Mouse (Mus musculus) kidney, adult 18-20 months (tissue): ENCODE results near the gene Hoxa13.
A peak's percentile ranks its signal among the peaks of the same experiment; 100 is the strongest.

Experiments used
- DNase-seq: peaks from one replicate; pipeline ENCODE4 v3.0.0; 2021

The Hoxa13 gene

DNA sequence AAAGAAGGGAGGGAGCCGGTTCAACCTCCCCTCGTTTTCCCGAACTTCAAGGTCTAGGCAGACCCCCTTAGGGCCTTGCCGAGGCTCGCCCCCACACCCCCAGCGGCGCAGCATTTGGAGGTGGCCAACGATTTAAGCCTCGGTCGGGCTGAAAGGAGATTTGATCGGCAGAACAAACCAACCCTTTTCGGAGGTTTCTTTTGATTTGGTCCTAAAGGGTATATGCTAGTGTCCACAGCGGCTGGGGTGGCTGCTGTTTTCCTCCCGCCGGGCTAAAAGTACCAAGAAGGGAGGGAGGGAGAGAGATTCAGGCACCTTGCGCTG is 11.3 kb downstream of the Hoxa13 start:
- DNase-seq: no peak

DNA sequence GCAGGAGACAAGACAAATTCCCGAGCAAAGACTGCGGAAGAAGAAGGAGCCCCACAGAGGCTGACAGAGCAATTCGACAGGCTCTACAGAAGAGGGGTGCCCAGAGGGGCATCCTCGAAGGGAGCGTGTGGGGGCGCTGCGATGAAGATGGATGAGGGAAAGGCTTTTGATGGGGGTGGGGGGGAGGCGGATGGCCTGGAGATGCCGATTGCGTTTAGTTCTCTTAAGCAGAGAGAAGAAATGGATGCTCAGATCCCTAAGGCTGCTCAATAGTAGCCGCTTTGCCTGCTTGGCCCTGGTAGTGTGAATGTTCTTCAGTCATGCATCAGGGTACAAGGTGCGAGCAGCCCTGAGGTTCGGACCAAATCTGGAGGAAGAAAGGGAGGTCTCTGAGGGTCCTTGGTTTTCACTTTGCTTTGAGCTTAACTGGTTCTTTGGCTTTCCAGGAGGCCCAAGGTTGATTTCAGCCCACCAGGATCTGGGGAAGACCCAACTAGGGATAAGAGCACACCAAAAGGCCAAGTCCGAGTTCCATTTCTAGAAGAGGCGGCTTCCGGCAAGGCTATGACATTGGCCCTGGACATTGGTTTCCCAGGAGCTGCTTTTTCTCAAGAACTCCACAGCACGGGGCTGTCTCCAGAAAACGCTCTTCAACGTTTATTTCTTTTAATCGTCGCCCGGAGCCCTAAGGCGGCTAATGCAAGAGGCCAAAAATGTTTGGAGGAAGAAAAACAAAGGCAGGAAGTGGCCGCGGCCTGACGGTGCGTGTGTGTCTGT is 11.9 kb downstream of the Hoxa13 start:
- peak; percentile 6 for DNase-seq

GRCm38 (mm10) chr6:52247766-52248637 is 12.7 kb downstream of the Hoxa13 start:
- DNase-seq: peak; percentile 8

DNA sequence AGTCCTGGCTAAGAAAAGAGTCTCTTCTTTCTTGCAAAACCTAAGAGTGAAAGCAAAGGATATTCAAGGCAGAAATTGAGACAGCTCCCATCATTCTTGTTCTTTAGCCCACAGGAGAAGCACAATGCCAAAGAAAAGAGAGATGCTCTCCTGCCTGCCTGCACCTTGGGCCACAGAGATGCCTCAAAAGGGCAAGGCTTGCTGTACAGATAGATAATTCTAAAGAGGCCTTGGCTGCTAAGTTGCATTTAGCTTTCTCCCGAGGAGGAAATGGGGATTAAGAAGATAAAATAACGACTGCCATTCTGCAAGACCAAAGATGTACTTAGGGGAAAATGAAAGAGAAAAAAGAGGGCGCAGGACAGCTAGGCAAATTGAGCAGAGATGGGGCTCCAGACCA is 13.8 kb downstream of the Hoxa13 start:
- no peak for DNase-seq

- DNase-seq: peak; percentile 54
Measured at GRCm38 (mm10) chr6:52246403-52246803, 14.3 kb downstream of the Hoxa13 start.

DNA sequence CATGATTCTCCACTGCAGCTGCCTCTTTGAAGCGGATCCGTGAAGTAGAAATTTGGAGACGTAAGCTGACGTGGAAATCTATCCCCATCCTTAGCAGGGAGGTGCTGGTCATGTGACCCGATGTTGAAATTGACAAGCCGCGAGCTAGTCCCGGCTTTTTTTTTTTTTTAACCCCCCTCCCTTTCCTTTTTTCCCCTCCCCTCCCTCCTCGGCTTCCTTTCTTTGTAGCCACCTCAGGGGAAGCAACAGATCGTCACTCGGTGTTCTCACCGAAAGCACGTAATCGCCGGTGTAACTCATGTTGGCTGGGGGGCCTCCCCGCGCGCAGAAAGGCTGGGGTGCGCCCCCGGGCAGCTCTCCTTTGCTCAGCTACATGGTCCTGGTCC is 14.9 kb downstream of the Hoxa13 start, which contains the start of gene Hoxa11:
Gene Hoxa11 (minus strand): TSS at position 54 of the 386 bp plus-strand sequence.
- DNase-seq: no peak

DNA sequence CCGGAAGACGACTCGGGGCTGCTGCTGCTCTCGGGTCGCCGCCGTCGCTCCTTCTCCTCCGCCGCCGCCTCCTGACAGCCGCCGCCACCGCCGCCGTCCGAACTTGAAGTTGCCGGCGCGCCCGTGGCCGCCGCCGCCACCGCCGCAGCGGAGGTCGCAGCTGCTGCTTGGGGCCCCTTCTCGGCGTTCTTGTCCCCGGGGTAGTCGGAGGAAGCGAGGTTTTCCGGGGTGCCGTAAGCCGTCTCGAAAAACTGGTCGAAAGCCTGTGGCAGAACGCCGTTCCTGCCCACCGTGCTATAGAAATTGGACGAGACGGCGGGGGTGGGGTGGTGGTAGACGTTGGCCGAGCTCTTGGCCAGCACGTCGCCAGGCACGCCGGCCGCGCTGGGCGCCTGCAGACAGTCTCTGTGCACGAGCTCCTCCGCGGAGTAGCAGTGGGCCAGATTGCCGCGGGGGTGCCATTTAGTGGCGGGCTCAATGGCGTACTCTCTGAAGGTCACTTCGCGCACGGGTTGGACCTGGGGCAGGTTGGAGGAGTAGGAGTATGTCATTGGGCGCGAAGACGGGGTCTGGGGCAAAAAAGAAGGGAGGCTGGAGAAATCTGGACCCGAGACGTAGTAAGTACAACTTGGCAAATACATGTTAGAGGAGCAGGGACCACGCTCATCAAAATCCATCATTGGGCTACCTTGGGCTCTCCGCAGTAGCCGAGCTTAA is 15.5 kb downstream of the Hoxa13 start:
- peak; percentile 56 for DNase-seq

- peak; percentile 18 for DNase-seq
Measured at GRCm38 (mm10) chr6:52244471-52245039, 16.1 kb downstream of the Hoxa13 start.

- peak; percentile 22 for DNase-seq
Measured at GRCm38 (mm10) chr6:52243681-52244121, 17.0 kb downstream of the Hoxa13 start.

DNA sequence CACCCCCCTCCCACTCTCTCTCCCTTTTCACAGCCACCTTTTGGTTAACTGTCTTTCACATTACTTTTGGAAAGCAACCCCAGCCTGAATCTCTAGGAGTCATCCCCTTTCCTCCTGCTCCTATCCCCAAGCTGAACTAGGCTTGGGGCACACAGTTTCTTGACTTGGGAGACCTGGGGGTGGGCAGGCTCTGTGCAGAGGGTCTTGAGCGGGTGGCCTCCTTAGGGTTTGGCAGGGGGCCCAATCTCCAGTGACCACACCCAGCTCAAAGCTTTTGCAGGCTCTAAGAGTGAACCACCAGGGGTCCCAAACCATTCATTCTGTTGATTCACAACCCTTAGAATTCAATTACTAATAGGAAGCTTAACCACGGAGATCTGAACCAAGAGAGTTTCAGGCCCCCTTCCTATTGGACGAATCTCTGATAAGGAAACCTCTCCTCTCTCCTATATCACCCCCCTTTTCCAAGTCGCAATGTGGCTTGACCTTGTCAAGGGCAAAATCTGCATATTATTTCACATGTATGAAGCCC is 17.8 kb downstream of the Hoxa13 start:
- peak; percentile 5 for DNase-seq

- no peak for DNase-seq
Measured at GRCm38 (mm10) chr6:52241001-52241621, 19.6 kb downstream of the Hoxa13 start.

DNA sequence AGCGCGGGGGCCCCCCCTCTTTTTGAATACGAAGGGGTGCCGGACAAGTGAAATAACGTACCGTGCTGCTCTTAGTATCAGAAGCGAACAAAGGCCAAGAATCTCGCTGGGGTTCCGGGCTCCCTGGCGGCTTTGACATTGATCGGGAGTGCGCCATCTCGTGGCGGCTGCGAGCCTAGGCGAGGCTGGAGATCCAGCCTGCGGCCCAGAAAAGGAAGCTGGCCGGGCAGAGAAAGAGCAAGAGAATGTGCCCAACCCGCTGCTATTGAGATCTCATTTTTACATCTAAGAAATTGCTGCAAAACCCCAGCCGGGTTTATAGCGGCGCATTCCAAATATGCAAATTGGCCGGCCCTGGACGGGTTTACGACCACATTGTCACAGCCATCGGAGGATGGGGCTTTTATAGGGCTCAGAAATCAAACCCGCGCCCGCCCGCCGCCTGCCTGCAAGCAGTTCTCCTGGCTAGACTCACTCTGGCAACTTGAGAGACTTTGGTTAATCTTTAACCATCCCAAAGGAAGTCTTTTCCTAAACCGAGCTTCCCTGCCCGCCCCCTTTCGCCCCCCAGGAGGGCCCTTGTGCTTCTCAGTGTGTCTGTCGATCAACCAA is 20.2 kb downstream of the Hoxa13 start, which contains the start of gene Hoxa10:
Gene Hoxa10 (minus strand): TSS at position 466 of the 612 bp plus-strand sequence.
- peak; percentile 93 for DNase-seq

- peak; percentile 65 for DNase-seq
Measured at GRCm38 (mm10) chr6:52239625-52240388, 20.9 kb downstream of the Hoxa13 start.

DNA sequence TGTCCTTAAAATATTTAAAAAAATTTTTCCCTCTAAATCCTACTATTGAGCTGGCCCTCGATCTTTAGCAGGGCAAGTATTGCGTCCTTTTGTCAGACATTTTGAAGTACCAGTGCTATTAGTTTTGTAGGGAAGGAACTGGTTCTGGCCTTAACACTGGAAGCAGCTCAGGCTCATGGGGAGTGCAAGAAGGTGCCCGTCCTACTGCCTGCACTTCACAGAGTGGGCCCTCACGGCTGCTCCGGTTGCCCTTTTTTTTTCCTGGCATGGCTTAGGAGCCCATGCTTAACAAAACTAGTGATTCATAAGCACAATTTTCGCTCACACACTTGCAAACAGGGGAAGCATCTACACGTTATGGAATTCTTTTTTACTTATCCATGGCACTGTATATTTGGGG is 21.7 kb downstream of the Hoxa13 start:
- peak; percentile 48 for DNase-seq

DNA sequence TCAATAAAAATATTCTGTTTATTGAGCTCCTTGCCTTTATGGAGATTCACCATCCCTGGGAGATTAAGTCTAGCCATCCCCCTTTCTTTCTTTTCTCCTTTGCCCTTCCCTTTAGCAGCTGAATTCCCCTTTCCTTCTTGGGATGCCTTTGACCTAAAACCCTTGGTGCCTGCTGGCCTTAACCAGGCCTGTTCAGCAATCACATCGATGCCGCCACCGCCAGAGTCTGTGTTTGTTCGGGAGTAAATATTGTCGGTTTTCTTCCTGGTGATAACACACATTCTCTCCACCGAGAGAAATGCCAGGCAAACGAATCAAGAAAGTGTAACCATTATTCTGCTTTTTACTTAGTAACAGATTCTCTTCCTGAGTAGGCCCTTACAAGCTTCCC is 22.5 kb downstream of the Hoxa13 start:
- DNase-seq: peak; percentile 42

DNA sequence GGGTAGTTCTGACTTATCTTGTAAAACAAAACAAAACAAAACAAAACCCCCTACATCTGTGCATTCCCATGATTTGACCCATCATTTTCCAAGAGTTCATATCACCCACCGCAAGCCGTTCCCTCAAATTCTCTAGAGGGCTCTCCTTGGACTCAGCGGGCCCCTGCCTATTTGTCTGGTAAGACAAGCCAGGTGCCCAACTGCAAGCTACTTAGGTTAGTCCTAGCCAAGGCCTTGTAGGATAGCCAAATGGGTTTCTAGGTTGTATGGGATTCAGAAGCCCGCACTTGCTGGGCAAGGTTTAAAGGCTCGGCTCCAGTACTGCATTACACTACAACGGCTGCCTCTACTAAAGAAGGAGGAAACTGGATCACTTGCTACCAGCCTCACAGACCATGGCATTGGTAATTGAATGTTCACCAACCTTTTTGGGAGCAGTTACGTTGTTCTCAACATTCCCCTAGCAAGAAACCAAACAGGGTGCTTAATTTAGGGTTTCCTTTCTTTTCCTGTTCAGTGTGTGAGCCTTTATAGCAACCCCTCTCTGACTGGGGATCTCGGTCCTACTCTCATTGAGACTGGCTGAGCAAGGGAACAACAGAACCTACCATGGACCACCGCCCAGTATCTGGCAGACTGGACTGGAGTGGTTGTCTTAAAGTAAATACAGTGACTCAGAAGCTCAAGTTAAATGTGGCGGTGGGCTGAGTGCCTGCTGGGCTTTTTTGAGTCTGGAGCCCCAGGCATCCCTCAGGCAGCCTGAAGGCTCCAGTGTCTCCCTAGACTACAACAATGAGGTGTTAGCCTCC is 23.1 kb downstream of the Hoxa13 start:
- DNase-seq: peak; percentile 45

GRCm38 (mm10) chr6:52236806-52237205 is 23.9 kb downstream of the Hoxa13 start:
- DNase-seq: peak; percentile 51

GRCm38 (mm10) chr6:52235866-52236265 is 24.8 kb downstream of the Hoxa13 start:
- DNase-seq: no peak

DNA sequence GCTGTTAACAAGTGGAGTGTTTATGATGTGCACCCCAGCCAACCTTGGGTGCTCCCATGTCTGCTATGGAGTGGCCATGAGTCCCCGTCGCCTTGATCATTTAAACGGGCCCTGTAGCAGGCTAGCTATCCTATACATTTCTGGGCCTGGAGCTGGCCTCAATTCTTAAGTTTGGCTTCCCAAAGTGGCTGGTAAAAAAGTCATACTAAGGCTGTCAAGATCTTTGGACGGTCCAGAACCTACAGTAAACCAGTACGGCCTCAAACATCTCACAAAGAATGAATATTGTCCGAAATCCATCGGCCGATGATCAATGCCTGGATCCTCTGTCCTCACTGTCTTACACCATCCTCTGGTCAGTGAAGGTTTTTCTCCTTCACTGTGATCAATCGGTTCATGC is 25.4 kb downstream of the Hoxa13 start:
- peak; percentile 40 for DNase-seq
